Mouse (Mus musculus) olfactory bulb, adult 2 months (tissue): ENCODE measurements at regions not wholly inside any gene's neighbourhood (a gene's known extent, or its start where the extent isn't known, plus 50 kb on each side); places are given as distances from the start of the nearest gene placed in this dataset.

Experiments used
- CTCF ChIP-seq: fragments of 200-500 bp; IDR thresholded peaks from 2 replicates; pipeline ENCODE4 v1.5.1; 2012; ENCODE audit warnings: low read depth, mild to moderate bottlenecking, low read length, moderate library complexity; ENCODE audit not compliant: insufficient read depth
- POLR2A ChIP-seq: fragments of 200-500 bp; IDR thresholded peaks from 2 replicates; pipeline ENCODE4 v1.6.1; 2012; ENCODE audit warnings: mild to moderate bottlenecking, low read depth, low read length, moderate library complexity; ENCODE audit not compliant: insufficient read depth

DNA sequence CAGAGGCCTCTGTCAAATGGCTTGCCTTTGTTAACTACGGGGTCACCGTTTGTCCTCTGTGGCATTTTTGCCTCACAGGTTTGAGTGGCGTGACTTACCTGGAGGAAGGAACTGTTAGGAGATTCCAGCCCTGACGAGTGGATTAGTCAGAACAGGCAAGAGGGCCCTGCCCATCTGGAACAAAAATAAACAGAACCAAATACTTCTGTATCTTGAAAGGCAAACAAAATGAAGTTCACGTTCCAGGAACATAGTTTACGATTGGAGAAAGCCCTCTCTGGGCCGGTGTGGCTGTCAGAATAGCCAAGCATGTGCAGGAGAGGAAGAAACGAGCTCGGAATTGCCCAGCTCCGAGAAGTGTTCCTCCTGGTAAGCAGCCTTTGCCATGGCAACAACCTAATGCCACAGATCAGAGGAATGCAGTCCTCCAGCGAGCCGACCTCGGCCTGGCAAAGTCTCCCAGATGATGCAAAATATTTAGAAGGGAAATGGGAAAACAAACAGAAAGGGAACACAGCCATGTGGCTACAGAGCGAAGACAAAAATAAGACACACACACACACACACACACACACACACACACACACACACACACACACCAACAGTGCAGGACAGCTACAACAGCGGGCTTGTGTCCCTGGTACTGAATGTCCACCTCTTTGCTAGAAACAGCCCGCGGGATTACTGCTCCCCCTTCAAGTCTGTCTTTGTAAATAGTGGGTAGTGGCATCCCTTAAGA lies 106.5 kb downstream of the Tes start:
- no peak for TF ChIP-seq POLR2A
- no peak for TF ChIP-seq CTCF
